Mouse (Mus musculus) spleen, postnatal 10 days (tissue): Measurements from ENCODE around the gene Snrnp27.
A peak's percentile ranks its signal among the peaks of the same experiment; 100 is the strongest.

ENCODE experiments used
- DNase-seq, 2 experiments: peaks; one replicate each; pipeline ENCODE4 v3.0.0; 2021 to 2022; ENCODE audit warnings: low spot score in 2 of 2

Snrnp27 gene

GRCm38 (mm10) chr6:86683872-86684654 is at the start of gene Snrnp27:
TSS of gene Snrnp27 (minus strand) at chr6:86684522.
- DNase-seq: peak; percentile 92 to 93

- peak; percentile 88 to 96 for DNase-seq
These were observed 49.0 kb upstream of the Snrnp27 start, which contains the start of gene Gmcl1 for GRCm38 (mm10) chr6:86733183-86733876. TSS of gene Gmcl1 (minus strand) at chr6:86733383.

GRCm38 (mm10) chr6:86732276-86733173 is 48.2 kb upstream of the Snrnp27 start:
- DNase-seq: peak in 1 of 2 experiments; percentile 62

GRCm38 (mm10) chr6:86728711-86729110 is 44.4 kb upstream of the Snrnp27 start:
- DNase-seq: no peak

GRCm38 (mm10) chr6:86721977-86722376 is 37.7 kb upstream of the Snrnp27 start:
- DNase-seq: no peak

- no peak for DNase-seq
These were observed 23.9 kb upstream of the Snrnp27 start for GRCm38 (mm10) chr6:86708072-86708774.

- no peak for DNase-seq
These were observed 18.3 kb upstream of the Snrnp27 start for GRCm38 (mm10) chr6:86702577-86702976.

- DNase-seq: no peak
These were observed 13.6 kb upstream of the Snrnp27 start for GRCm38 (mm10) chr6:86697903-86698302.

- no peak for DNase-seq
These were observed 11.9 kb upstream of the Snrnp27 start for GRCm38 (mm10) chr6:86696213-86696612.

GRCm38 (mm10) chr6:86694465-86694864 is 10.1 kb upstream of the Snrnp27 start:
- DNase-seq: peak; percentile 60 to 81

- no peak for DNase-seq
These were observed 5.3 kb upstream of the Snrnp27 start for GRCm38 (mm10) chr6:86689671-86690070.

- DNase-seq: no peak
These were observed 2.6 kb upstream of the Snrnp27 start for GRCm38 (mm10) chr6:86686971-86687370.

- DNase-seq: no peak
These were observed 311 bp upstream of the Snrnp27 start for GRCm38 (mm10) chr6:86684655-86685011.

GRCm38 (mm10) chr6:86681289-86681688 is 3.0 kb downstream of the Snrnp27 start:
- no peak for DNase-seq

- DNase-seq: no peak
These were observed 6.0 kb downstream of the Snrnp27 start for GRCm38 (mm10) chr6:86678341-86678740.

- DNase-seq: peak in 1 of 2 experiments; percentile 67
These were observed 13.4 kb downstream of the Snrnp27 start for GRCm38 (mm10) chr6:86670873-86671272.

GRCm38 (mm10) chr6:86669240-86669727 is 15.0 kb downstream of the Snrnp27 start:
- DNase-seq: peak; percentile 98 to 100

GRCm38 (mm10) chr6:86668580-86669239 is 15.6 kb downstream of the Snrnp27 start, which contains the start of gene Mxd1:
TSS of gene Mxd1 (minus strand) at chr6:86669161.
- no peak for DNase-seq

- DNase-seq: no peak
These were observed 17.3 kb downstream of the Snrnp27 start for GRCm38 (mm10) chr6:86667061-86667460.

- DNase-seq: no peak
These were observed 18.6 kb downstream of the Snrnp27 start for GRCm38 (mm10) chr6:86665560-86666307.
